Mouse (Mus musculus): ENCODE results near the gene Pacsin2. TPM values are rescaled to one million over a fixed set of nuclear protein-coding genes. Genes with fewer than 3 reads are reported as not detected.
A peak's percentile ranks its signal among the peaks of the same experiment; 100 is the strongest.
"Not testable (repeated sequence)": the region's sequence is repeated elsewhere in the genome, so short reads cannot be mapped to it uniquely, and the experiment has no call there.

The Pacsin2 gene
- total and polyA plus RNA-seq, 3 experiments = 48.4 to 85.5 (median 53.7) TPM

GRCm38 (mm10) chr15:83463369-83464082, 880 bp downstream of the Pacsin2 start:
- Histone ChIP-seq H3K9me3 (replicated peaks; ENCODE audit: low read length) (no peaks in the 10 kb centered on the region), H3K27ac (ENCODE audit: insufficient read depth, low read depth) (no peak overlapping the region), H3K4me2 (ENCODE audit: insufficient read depth, low read depth, poor library complexity, severe bottlenecking) (peak overlapping the region; percentile 98), H3K36me3 (replicated peaks in 1 of 2; ENCODE audit: control insufficient read depth in 1 of 2, insufficient read depth in 1 of 2, low read length in 1 of 2) (peaks cover 0 to 15% of the 10 kb centered on the region in 2 experiments), H3K4me3 (replicated peaks in 1 of 3; ENCODE audit: low read depth in 2 of 3, low read length in 2 of 3, poor library complexity in 1 of 3) (peak overlapping the region; percentile 81 to 91 (median 88)), H3K79me2 (replicated peaks; ENCODE audit: control insufficient read depth, extremely low read depth, insufficient read depth, poor library complexity, severe bottlenecking) (peaks cover 15% of the 10 kb centered on the region), H3K27me3 (replicated peaks) (no peaks in the 10 kb centered on the region), H3K4me1 (ENCODE audit: control insufficient read depth in 1 of 2, insufficient read depth in 2 of 2) (peaks cover 6 to 50% of the 10 kb centered on the region in 2 experiments), H3K9ac (ENCODE audit: insufficient read depth, low read depth) (peak overlapping the region; percentile 92)
- dilution Hi-C loops (cut with MboI; ENCODE audit: extremely low pct_ligation_motif_present, extremely low pct_unique_long_range_greater_than_20kb, low sequenced_read_pairs) = no loop called here
- no peak for DNase-seq (ENCODE audit: extremely low read depth)
- 0 out of 2 replicates have a peak, but pooled peaks have one; percentile 44 for TF ChIP-seq CHD1 (IDR thresholded peaks at IDR 0.05; ENCODE audit: low read depth, low read length)
- TF ChIP-seq MAX (IDR thresholded peaks at IDR 0.05; ENCODE audit: low read length) = no peak
- in situ Hi-C loops (cut with MboI; ENCODE audit: low pct_ligation_motif_present, low pct_unique_long_range_greater_than_20kb, low sequenced_read_pairs) = no loop called here

GRCm38 (mm10) chr15:83462349-83462748, 2.1 kb downstream of the Pacsin2 start:
- dilution Hi-C loops (cut with MboI; ENCODE audit: extremely low pct_ligation_motif_present, extremely low pct_unique_long_range_greater_than_20kb, low sequenced_read_pairs); in situ Hi-C loops (cut with MboI; ENCODE audit: low pct_ligation_motif_present, low pct_unique_long_range_greater_than_20kb, low sequenced_read_pairs); H3K27me3 ChIP-seq (replicated peaks); H3K9ac ChIP-seq (ENCODE audit: insufficient read depth, low read depth); H3K27ac ChIP-seq (ENCODE audit: insufficient read depth, low read depth); DNase-seq (ENCODE audit: extremely low read depth); H3K9me3 ChIP-seq (replicated peaks; ENCODE audit: low read length); H3K4me2 ChIP-seq (ENCODE audit: insufficient read depth, low read depth, poor library complexity, severe bottlenecking): not testable (repeated sequence)
- H3K4me3 ChIP-seq (replicated peaks in 1 of 3; ENCODE audit: low read depth in 2 of 3, low read length in 2 of 3, poor library complexity in 1 of 3) = peak overlapping the region in 1 of 3 experiments; percentile 91
- peaks cover 23% of the 10 kb centered on the region for H3K79me2 ChIP-seq (replicated peaks; ENCODE audit: control insufficient read depth, extremely low read depth, insufficient read depth, poor library complexity, severe bottlenecking)
- peaks cover 0 to 17% of the 10 kb centered on the region in 2 experiments for H3K36me3 ChIP-seq (replicated peaks in 1 of 2; ENCODE audit: control insufficient read depth in 1 of 2, insufficient read depth in 1 of 2, low read length in 1 of 2)
- peaks cover 6 to 62% of the 10 kb centered on the region in 2 experiments for H3K4me1 ChIP-seq (ENCODE audit: control insufficient read depth in 1 of 2, insufficient read depth in 2 of 2)

- dilution Hi-C loops (cut with MboI; ENCODE audit: extremely low pct_ligation_motif_present, extremely low pct_unique_long_range_greater_than_20kb, low sequenced_read_pairs) (no loop called here), in situ Hi-C loops (cut with MboI; ENCODE audit: low pct_ligation_motif_present, low pct_unique_long_range_greater_than_20kb, low sequenced_read_pairs) (no loop called here)
- no peaks in the 10 kb centered on the region for H3K27me3 ChIP-seq (replicated peaks)
- peaks cover 32% of the 10 kb centered on the region for H3K79me2 ChIP-seq (replicated peaks; ENCODE audit: control insufficient read depth, extremely low read depth, insufficient read depth, poor library complexity, severe bottlenecking)
- H3K27ac ChIP-seq (ENCODE audit: insufficient read depth, low read depth) = no peak overlapping the region
- no peak overlapping the region for H3K4me3 ChIP-seq (replicated peaks in 1 of 3; ENCODE audit: low read depth in 2 of 3, low read length in 2 of 3, poor library complexity in 1 of 3)
- no peak overlapping the region for H3K9ac ChIP-seq (ENCODE audit: insufficient read depth, low read depth)
- H3K36me3 ChIP-seq (replicated peaks in 1 of 2; ENCODE audit: control insufficient read depth in 1 of 2, insufficient read depth in 1 of 2, low read length in 1 of 2) = peaks cover 0 to 21% of the 10 kb centered on the region in 2 experiments
- H3K4me1 ChIP-seq (ENCODE audit: control insufficient read depth in 1 of 2, insufficient read depth in 2 of 2) = peaks cover 6 to 76% of the 10 kb centered on the region in 2 experiments
- TF ChIP-seq ZKSCAN1 (IDR thresholded peaks at IDR 0.05; ENCODE audit: borderline replicate concordance, low read depth, low read length) = no peak
- TF ChIP-seq USF1 (IDR thresholded peaks at IDR 0.05; ENCODE audit: low read depth, low read length) = no peak
- TF ChIP-seq NELFE (IDR thresholded peaks at IDR 0.05; ENCODE audit: low read depth, low read length) = no peak
- no peak for TF ChIP-seq CHD2 (IDR thresholded peaks at IDR 0.05; ENCODE audit: low read length)
- TF ChIP-seq BHLHE40 (IDR thresholded peaks at IDR 0.05; ENCODE audit: low read depth, low read length) = no peak
- no peak for TF ChIP-seq JUN (IDR thresholded peaks at IDR 0.05; ENCODE audit: insufficient read depth, low read depth, low read length)
- TF ChIP-seq NRF1 (IDR thresholded peaks at IDR 0.05; ENCODE audit: low read depth, low read length) = no peak
- no peak for TF ChIP-seq USF2 (conservative IDR thresholded peaks at IDR 0.05; ENCODE audit: low read depth, low read length)
- no peak for TF ChIP-seq CTCF (conservative IDR thresholded peaks at IDR 0.05 in 1 of 2, IDR thresholded peaks at IDR 0.05 in 1 of 2; ENCODE audit: low read depth in 2 of 2, low read length in 2 of 2)
- no peak for TF ChIP-seq EP300 (IDR thresholded peaks at IDR 0.05; ENCODE audit: low read length)
- TF ChIP-seq ETS1 (conservative IDR thresholded peaks at IDR 0.05; ENCODE audit: low read depth, low read length) = no peak
- TF ChIP-seq GABPA (IDR thresholded peaks at IDR 0.05; ENCODE audit: insufficient replicate concordance, low read depth, low read length) = no peak
- no peak for TF ChIP-seq JUND (conservative IDR thresholded peaks at IDR 0.05; ENCODE audit: low read depth, low read length)
- TF ChIP-seq RCOR1 (conservative IDR thresholded peaks at IDR 0.05; ENCODE audit: low read depth, low read length) = no peak
- DNase-seq (ENCODE audit: extremely low read depth) = no peak
- H3K4me2 ChIP-seq (ENCODE audit: insufficient read depth, low read depth, poor library complexity, severe bottlenecking) = no peak overlapping the region
- no peaks in the 10 kb centered on the region for H3K9me3 ChIP-seq (replicated peaks; ENCODE audit: low read length)
Measured at GRCm38 (mm10) chr15:83460891-83461290, 3.5 kb downstream of the Pacsin2 start.

Measured in CH12.LX (cell line).